Comparison of ENCODE assay signal across 8 mouse cellular contexts in the genomic region with DNA sequence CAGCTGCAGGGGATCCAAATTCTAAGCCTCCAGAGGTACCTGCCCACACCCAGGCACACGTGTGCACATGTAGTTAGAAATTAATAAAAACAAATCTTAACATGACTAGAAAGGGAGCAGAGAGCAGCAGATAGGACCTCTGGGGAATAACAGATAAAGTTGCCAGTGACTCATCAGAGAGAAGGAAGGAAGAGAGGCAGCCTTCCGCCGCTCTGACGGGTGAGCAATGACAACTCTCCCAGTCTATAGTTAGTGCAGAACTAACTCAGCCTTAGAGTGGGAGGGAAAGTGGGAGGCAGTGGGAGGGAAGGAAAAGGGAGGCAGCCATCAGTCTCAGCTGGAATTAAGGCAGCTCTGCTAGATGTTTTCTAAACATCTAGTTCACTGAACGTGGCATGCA. TPM values are rescaled to one million over a fixed set of nuclear protein-coding genes. Genes with fewer than 3 reads are reported as not detected.
DNase-seq lines count a peak whose midpoint lies in the region; TF ChIP-seq lines count a peak whose summit lies in the region.

No protein-coding gene starts in this region.

- H3K4me3 ChIP-seq in left cerebral cortex, adult 2 months, result no peak overlapping the region
- H3K4me3 ChIP-seq in erythroblast, embryonic 14.5 days (replicated peaks), result peak overlapping the region; percentile 58
- H3K4me3 ChIP-seq in macrophage (ENCODE audit: inconsistent target), result no peak overlapping the region

- H3K27me3 ChIP-seq in erythroblast, embryonic 14.5 days (ENCODE audit: control insufficient read depth), result no peaks in the 10 kb centered on the region

- H3K79me2 ChIP-seq in macrophage (ENCODE audit: inconsistent target), result peaks cover 100% of the 10 kb centered on the region

- intact Hi-C loops in left cerebral cortex, adult 2 months (cut with DNase I), result no loop called here
- intact Hi-C loops in left cerebral cortex, postnatal 14 days (cut with DNase I), result no loop called here

- peaks cover 4% of the 10 kb centered on the region for H3K9me3 ChIP-seq in erythroblast, embryonic 14.5 days (ENCODE audit: control insufficient read depth, low read length)

- no peak for TF ChIP-seq CTCF in left cerebral cortex, adult 2 months (IDR thresholded peaks at IDR 0.05)

- WGBS in macrophage (ENCODE audit: missing documents), result 34% methylated on average over 5 of the region's 5 CpGs

- no peak overlapping the region for H3K27ac ChIP-seq in left cerebral cortex, adult 2 months
- peak overlapping the region; percentile 47 for H3K27ac ChIP-seq in macrophage

- peaks cover 90% of the 10 kb centered on the region for H3K4me1 ChIP-seq in erythroblast, embryonic 14.5 days (ENCODE audit: control insufficient read depth)

- H3K36me3 ChIP-seq in erythroblast, embryonic 14.5 days (ENCODE audit: control insufficient read depth), result peaks cover 4% of the 10 kb centered on the region
- H3K36me3 ChIP-seq in macrophage (ENCODE audit: inconsistent target), result no peaks in the 10 kb centered on the region

- DNase-seq in adrenal gland, adult 2 months, result peak; percentile 56
- DNase-seq in adrenal gland, adult 18-20 months (ENCODE audit: low spot score in 2 of 2), result no peak
- peak; percentile 30 to 43 for DNase-seq in left cerebral cortex, adult 2 months (ENCODE audit: extremely low spot score in 1 of 2, low spot score in 2 of 2)
- no peak for DNase-seq in left cerebral cortex, postnatal 14 days (ENCODE audit: low spot score in 2 of 2)
- DNase-seq in gastrocnemius, postnatal 10 days, result no peak
- DNase-seq in neural tube, embryonic 10.5 days (ENCODE audit: extremely low spot score, low spot score), result no peak

RNA-seq across cellular contexts. Expression of a gene that starts 21.7 kb away (rescaled TPM):
- 10 to 100 TPM; 59.4 to 75.8 TPM for total RNA-seq in adrenal gland, adult 2 months (2021)
- 15.0 and 18.2 TPM in 2 replicates for polyA plus RNA-seq in adrenal gland, adult 2 months (2012; rRNA removed)
- 10 to 100 TPM; 49.0 to 83.0 TPM for total RNA-seq in adrenal gland, adult 18-20 months (2021)
- total RNA-seq in left cerebral cortex, adult 2 months (2021), result 100 to 1,000 TPM; 172 to 178 TPM
- total RNA-seq in left cerebral cortex, postnatal 14 days (2021), result 100 to 1,000 TPM; 162 to 187 TPM
- 0.04 and 0.12 TPM in 2 replicates for polyA plus RNA-seq in erythroblast, embryonic 14.5 days (2012)
- total RNA-seq in macrophage (2018; cell fraction: chromatin; rRNA removed), result 10 to 100 TPM in 24 of 26 experiments, 1 to 10 TPM in 2; 7.7 to 28.2 (median 15.4) TPM
- total RNA-seq in macrophage (2018; cell fraction: cytosol; rRNA removed), result 10 to 100 TPM; 24.7 to 41.2 (median 34.7) TPM
- 10 to 100 TPM; 20.9 to 43.8 (median 29.6) TPM for total RNA-seq in macrophage (2018; cell fraction: nucleus; rRNA removed)
- polyA plus RNA-seq in macrophage (2018), result 21.9 to 37.1 TPM (median 33.0 TPM) in 3 replicates
- total RNA-seq in gastrocnemius, postnatal 10 days (2021), result 10 to 100 TPM; 19.0 to 22.5 TPM

Comparison
In these comparisons a context has a peak if more than half of its experiments do, and no peak if none do; other contexts are left out.
1. DNase-seq: peak in adrenal gland, adult 2 months (single experiment) and left cerebral cortex, adult 2 months (2 of 2); none in adrenal gland, adult 18-20 months (0 of 2), left cerebral cortex, postnatal 14 days (0 of 2), gastrocnemius, postnatal 10 days (single experiment) and neural tube, embryonic 10.5 days (single experiment).